Mouse (Mus musculus) leukemia stem cell, adult 10-12 weeks (primary cell): ENCODE results near the gene St8sia2. TPM values are rescaled to one million over a fixed set of nuclear protein-coding genes. Genes with fewer than 3 reads are reported as not detected.

Source experiments
- polyA plus RNA-seq: library from polyadenylated mRNA; stranded (reverse); fragments of >175 nt; gene quantifications from 2 replicates; pipeline ENCODE4 v1.2.3, GENCODE M21; 2012; ENCODE audit warnings: low replicate concordance

The St8sia2 gene
- not detected in 2 replicates for polyA plus RNA-seq

DNA sequence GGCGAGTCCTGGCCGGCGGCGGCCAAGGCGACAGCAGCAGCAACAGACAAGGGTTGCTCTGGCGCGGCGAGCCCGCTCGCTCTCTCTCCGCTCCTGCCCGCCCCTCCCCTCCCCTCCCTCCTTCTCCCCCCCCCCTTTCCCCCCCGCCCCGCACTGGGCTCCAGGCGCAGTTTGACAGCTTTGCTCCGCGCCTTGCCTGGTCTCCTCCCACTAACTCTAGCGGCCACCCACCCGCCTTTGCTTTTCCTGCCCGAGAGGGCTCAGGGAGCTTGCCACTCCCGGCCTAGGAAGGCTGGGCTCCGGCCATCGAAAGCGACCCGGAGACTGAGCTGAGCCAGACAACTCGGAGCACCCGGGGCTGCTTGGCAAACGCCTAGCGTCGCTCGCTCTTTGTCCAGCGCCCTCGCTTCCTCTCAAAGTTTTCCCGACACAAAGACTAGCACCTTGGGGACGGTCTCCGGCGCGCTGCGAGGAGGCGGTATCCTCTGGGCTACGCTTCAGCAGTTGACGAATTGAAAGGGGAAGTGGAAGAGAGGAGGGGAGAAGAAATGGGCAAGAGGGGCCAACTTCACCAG is at the start of gene St8sia2:
Gene St8sia2, minus strand, starts transcription at position 90 of the 575 bp plus-strand sequence.

